Comparison of ENCODE assay signal across 8 mouse cellular contexts in the genomic region with DNA sequence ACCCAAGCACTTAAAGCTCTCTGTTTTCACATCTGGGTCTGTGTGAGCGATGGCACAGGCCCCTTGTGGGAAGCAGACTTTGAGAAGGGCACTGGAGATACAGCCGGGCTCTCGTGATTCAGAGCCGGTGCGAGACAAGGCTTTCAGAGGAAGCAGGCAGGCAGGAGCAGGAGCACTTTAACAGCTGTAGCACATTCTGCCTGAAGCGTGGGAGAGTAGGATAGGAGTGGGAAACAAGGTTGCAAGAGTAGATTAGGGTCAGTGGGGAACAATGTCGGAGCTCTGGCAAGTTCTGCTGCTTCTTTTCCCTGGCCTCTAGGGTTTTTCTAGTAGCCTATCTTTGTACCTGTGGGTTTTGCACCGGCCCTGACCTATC. TPM values are rescaled to one million over a fixed set of nuclear protein-coding genes. Genes with fewer than 3 reads are reported as not detected.
A peak's percentile ranks its signal among the peaks of the same experiment; 100 is the strongest.
DNase-seq lines count a peak whose midpoint lies in the region; ATAC-seq and TF ChIP-seq lines count a peak whose summit lies in the region.

No protein-coding gene starts in this region.

- peaks cover 3% of the 10 kb centered on the region; the same call in 1 of the 2 replicates for H3K36me3 ChIP-seq in limb, embryonic 13.5 days
- peaks cover 2% of the 10 kb centered on the region; the same call in 1 of the 2 replicates for H3K36me3 ChIP-seq in small intestine, adult 2 months (ENCODE audit: control insufficient read depth, insufficient read depth, low read length)

- H3K4me1 ChIP-seq in limb, embryonic 13.5 days, result peaks cover 41% of the 10 kb centered on the region
- H3K4me1 ChIP-seq in small intestine, adult 2 months (ENCODE audit: control insufficient read depth, insufficient read depth, insufficient read length, low read length), result peaks cover 14% of the 10 kb centered on the region

- H3K9me3 ChIP-seq in limb, embryonic 13.5 days, result no peaks in the 10 kb centered on the region

- peak overlapping the region; percentile 44; the same call in 1 of the 2 replicates for H3K27ac ChIP-seq in limb, embryonic 13.5 days
- H3K27ac ChIP-seq in small intestine, adult 2 months (ENCODE audit: insufficient read depth, low read depth, low read length), result peak overlapping the region; percentile 58

- peak overlapping the region; percentile 44 for H3K4me3 ChIP-seq in limb, embryonic 13.5 days
- peak overlapping the region; percentile 45 for H3K4me3 ChIP-seq in small intestine, adult 2 months (ENCODE audit: low read depth, low read length)

- DNase-seq in cerebellum, adult 8-10 months, result peak; percentile 7
- no peak for DNase-seq in cerebellum, adult 11 months
- DNase-seq in thymus, postnatal 14 days, result peak; percentile 17
- no peak for DNase-seq in thymus, adult 18-20 months
- no peak for DNase-seq in adrenal gland, postnatal 10 days
- no peak for DNase-seq in yolk sac, embryonic 10.5 days (ENCODE audit: low spot score)

- no peaks in the 10 kb centered on the region for H3K27me3 ChIP-seq in limb, embryonic 13.5 days
- no peaks in the 10 kb centered on the region for H3K27me3 ChIP-seq in small intestine, adult 2 months (ENCODE audit: control insufficient read depth, insufficient read depth, low read length)

- TF ChIP-seq POLR2A in small intestine, adult 2 months (IDR thresholded peaks at IDR 0.05; ENCODE audit: low read depth, low read length), result no peak

- ATAC-seq in limb, embryonic 13.5 days (ENCODE audit: low FRiP score, low read depth), result no peak

- peak overlapping the region; percentile 43; the same call in 1 of the 2 replicates for H3K9ac ChIP-seq in limb, embryonic 13.5 days

- WGBS in limb, embryonic 13.5 days, result 10% methylated on average over 8 of the region's 8 CpGs
- 11% methylated on average over 8 of the region's 8 CpGs for WGBS in small intestine, adult 2 months

- peak overlapping the region; percentile 71 for H3K4me2 ChIP-seq in limb, embryonic 13.5 days (replicated peaks)

- TF ChIP-seq CTCF in small intestine, adult 2 months (IDR thresholded peaks at IDR 0.05; ENCODE audit: extremely low read depth, insufficient read length, insufficient replicate concordance, low read depth, low read length), result no peak

RNA-seq across cellular contexts. Expression of gene Wbp4, which starts 5.3 kb away (rescaled TPM):
- polyA plus RNA-seq in limb, embryonic 13.5 days (2015; fragmentation: Nextera tagmentation; extraction: Ambion mirVana), result 48.5 and 49.5 TPM in 2 replicates
- polyA plus RNA-seq in small intestine, adult 2 months (2012; rRNA removed), result 0.98 and 2.0 TPM in 2 replicates
- total RNA-seq in adrenal gland, postnatal 10 days (2021), result 10 to 100 TPM; 33.5 to 33.6 TPM

RNA-seq across cellular contexts. Expression of gene Elf1, which starts 5.6 kb away (rescaled TPM):
- 9.2 and 9.9 TPM in 2 replicates for polyA plus RNA-seq in limb, embryonic 13.5 days (2015; fragmentation: Nextera tagmentation; extraction: Ambion mirVana)
- polyA plus RNA-seq in small intestine, adult 2 months (2012; rRNA removed), result 6.4 and 20.1 TPM in 2 replicates
- total RNA-seq in adrenal gland, postnatal 10 days (2021), result 10 to 100 TPM; 24.7 to 27.4 TPM

RNA-seq across cellular contexts. Expression of gene Kbtbd6, which starts 35.0 kb away (rescaled TPM):
- 3.4 and 3.7 TPM in 2 replicates for polyA plus RNA-seq in limb, embryonic 13.5 days (2015; fragmentation: Nextera tagmentation; extraction: Ambion mirVana)
- polyA plus RNA-seq in small intestine, adult 2 months (2012; rRNA removed), result 0.65 and 0.66 TPM in 2 replicates
- total RNA-seq in adrenal gland, postnatal 10 days (2021), result under 1 TPM; 0.61 to 0.72 TPM

Comparison
In these comparisons a context has a peak if more than half of its experiments do, and no peak if none do; other contexts are left out.
1. DNase-seq: peak in cerebellum, adult 8-10 months (single experiment) and thymus, postnatal 14 days (single experiment); none in cerebellum, adult 11 months (single experiment), thymus, adult 18-20 months (0 of 2), adrenal gland, postnatal 10 days (single experiment) and yolk sac, embryonic 10.5 days (single experiment).
2. RNA of gene Wbp4, which starts 5.3 kb away (polyA plus RNA-seq): 48.5 to 49.5 TPM in limb, embryonic 13.5 days; 0.98 to 2.0 TPM in small intestine, adult 2 months; every median in the first group is over 10 times any median in the second.